Mouse (Mus musculus) MEL (cell line): Measurements from ENCODE around the gene Dnajc28.

ENCODE experiments used
- CTCF ChIP-seq, 3 experiments: IDR thresholded peaks in 2 of 3; conservative IDR thresholded peaks in 1 of 3; 2 replicates each; pipeline ENCODE4 v1.5.1; 2011 to 2012; ENCODE audit warnings: low read length in 3 of 3, low read depth in 2 of 3, mild to moderate bottlenecking in 2 of 3, improper control_type of control experiment in 1 of 3, inconsistent platforms in 1 of 3, mixed read lengths in 1 of 3, moderate library complexity in 1 of 3; ENCODE audit not compliant: control insufficient read depth in 1 of 3, insufficient read depth in 1 of 3, poor library complexity in 1 of 3, severe bottlenecking in 1 of 3
- EP300 ChIP-seq, 2 experiments: IDR thresholded peaks; 2 replicates each; pipeline ENCODE4 v1.6.1; 2011; ENCODE audit warnings: improper control_type of control experiment in 2 of 2, low read length in 2 of 2, low read depth in 1 of 2, mild to moderate bottlenecking in 1 of 2
- MAZ ChIP-seq: IDR thresholded peaks from 2 replicates; pipeline ENCODE4 v1.6.1; 2012; ENCODE audit warnings: low read depth, mild to moderate bottlenecking, inconsistent platforms, low read length, improper control_type of control experiment
- NRF1 ChIP-seq: IDR thresholded peaks from 2 replicates; pipeline ENCODE4 v1.6.1; 2014; ENCODE audit warnings: low read depth, mild to moderate bottlenecking, inconsistent platforms, low read length, improper control_type of control experiment, moderate library complexity; ENCODE audit not compliant: poor library complexity, insufficient read depth, severe bottlenecking
- UBTF ChIP-seq: IDR thresholded peaks from 2 replicates; pipeline ENCODE4 v1.6.1; 2012; ENCODE audit warnings: low read depth, mild to moderate bottlenecking, inconsistent platforms, low read length, improper control_type of control experiment, moderate library complexity, borderline replicate concordance; ENCODE audit not compliant: insufficient read depth
- USF1 ChIP-seq: IDR thresholded peaks from 2 replicates; pipeline ENCODE4 v1.6.1; 2014; ENCODE audit warnings: low read depth, mild to moderate bottlenecking, inconsistent platforms, low read length, improper control_type of control experiment, moderate library complexity
- ZKSCAN1 ChIP-seq: IDR thresholded peaks from 2 replicates; pipeline ENCODE4 v1.6.1; 2012; ENCODE audit warnings: low read depth, mild to moderate bottlenecking, inconsistent platforms, low read length, improper control_type of control experiment, moderate library complexity

- TF ChIP-seq EP300 (IDR thresholded peaks at IDR 0.05; ENCODE audit: low read depth in 1 of 2, low read length in 2 of 2) (no peak), USF1 (peak; percentile 53; the same call in 1 of the 2 replicates), ZKSCAN1 (no peak), CTCF (IDR thresholded peaks at IDR 0.05 in 2 of 3, conservative IDR thresholded peaks at IDR 0.05 in 1 of 3; ENCODE audit: control insufficient read depth in 1 of 3, insufficient read depth in 1 of 3, low read depth in 2 of 3, low read length in 3 of 3, poor library complexity in 1 of 3, severe bottlenecking in 1 of 3) (peak in 2 of 3 experiments; percentile 4 to 42; a peak in 3 of 6 replicates), NRF1 (no peak), MAZ (no peak), UBTF (no peak)
Measured at GRCm38 (mm10) chr16:91645995-91646602, 27.3 kb upstream of the Dnajc28 start.
